Mouse (Mus musculus): Measurements from ENCODE around the gene Tnfrsf4.

The Tnfrsf4 gene

GRCm38 (mm10) chr4:156030651-156031118, 17.0 kb downstream of the Tnfrsf4 start:
- no peak for DNase-seq

- DNase-seq: no peak
These were observed 17.6 kb downstream of the Tnfrsf4 start for GRCm38 (mm10) chr4:156031255-156031592.

GRCm38 (mm10) chr4:156031593-156032391, 18.1 kb downstream of the Tnfrsf4 start:
- peak; percentile 71 for DNase-seq

- DNase-seq: no peak
These were observed 19.2 kb downstream of the Tnfrsf4 start for GRCm38 (mm10) chr4:156032856-156033255.

GRCm38 (mm10) chr4:156033476-156034119, 20.0 kb downstream of the Tnfrsf4 start:
- DNase-seq: no peak

GRCm38 (mm10) chr4:156034301-156034700, 20.7 kb downstream of the Tnfrsf4 start:
- DNase-seq: no peak

- DNase-seq: no peak
These were observed 21.3 kb downstream of the Tnfrsf4 start for GRCm38 (mm10) chr4:156034901-156035300.

GRCm38 (mm10) chr4:156044754-156045153, 31.1 kb downstream of the Tnfrsf4 start:
- DNase-seq: no peak

GRCm38 (mm10) chr4:156049779-156050178, 36.1 kb downstream of the Tnfrsf4 start:
- DNase-seq: no peak

GRCm38 (mm10) chr4:156050391-156050980, 36.8 kb downstream of the Tnfrsf4 start:
- DNase-seq: no peak

GRCm38 (mm10) chr4:156053113-156053512, 39.5 kb downstream of the Tnfrsf4 start:
- DNase-seq: no peak

- DNase-seq: no peak
These were observed 40.5 kb downstream of the Tnfrsf4 start for GRCm38 (mm10) chr4:156054130-156054529.

GRCm38 (mm10) chr4:156054606-156055005, 41.0 kb downstream of the Tnfrsf4 start:
- DNase-seq: no peak

GRCm38 (mm10) chr4:156055173-156055572, 41.5 kb downstream of the Tnfrsf4 start:
- no peak for DNase-seq

- no peak for DNase-seq
These were observed 44.1 kb downstream of the Tnfrsf4 start for GRCm38 (mm10) chr4:156057702-156058101.

- no peak for DNase-seq
These were observed 45.2 kb downstream of the Tnfrsf4 start for GRCm38 (mm10) chr4:156058826-156059225.

- DNase-seq: no peak
These were observed 45.6 kb downstream of the Tnfrsf4 start, which contains the start of gene Ttll10 for GRCm38 (mm10) chr4:156059261-156059660. Gene Ttll10 (minus strand): TSS chr4:156059414.

- no peak for DNase-seq
These were observed 46.1 kb downstream of the Tnfrsf4 start for GRCm38 (mm10) chr4:156059713-156060112.

GRCm38 (mm10) chr4:156063861-156064509, 50.3 kb downstream of the Tnfrsf4 start:
- no peak for DNase-seq

- no peak for DNase-seq
These were observed 50.9 kb downstream of the Tnfrsf4 start for GRCm38 (mm10) chr4:156064510-156064897.

GRCm38 (mm10) chr4:156065156-156065894, 51.7 kb downstream of the Tnfrsf4 start:
- DNase-seq: no peak

Data from right cerebral cortex, postnatal 4 days (tissue).